Mouse (Mus musculus) layer of hippocampus, adult 18-20 months (tissue): ENCODE measurements at regions not wholly inside any gene's neighbourhood (a gene's known extent, or its start where the extent isn't known, plus 50 kb on each side); places are given as distances from the start of the nearest gene placed in this dataset.

Experiments
- DNase-seq, 2 experiments: peaks; one replicate each; pipeline ENCODE4 v3.0.0; 2022; ENCODE audit warnings: low spot score in 2 of 2

GRCm38 (mm10) chr11:21478191-21478590 lies 93.8 kb upstream of the Wdpcp start:
- peak; percentile 17 to 55 for DNase-seq

DNA sequence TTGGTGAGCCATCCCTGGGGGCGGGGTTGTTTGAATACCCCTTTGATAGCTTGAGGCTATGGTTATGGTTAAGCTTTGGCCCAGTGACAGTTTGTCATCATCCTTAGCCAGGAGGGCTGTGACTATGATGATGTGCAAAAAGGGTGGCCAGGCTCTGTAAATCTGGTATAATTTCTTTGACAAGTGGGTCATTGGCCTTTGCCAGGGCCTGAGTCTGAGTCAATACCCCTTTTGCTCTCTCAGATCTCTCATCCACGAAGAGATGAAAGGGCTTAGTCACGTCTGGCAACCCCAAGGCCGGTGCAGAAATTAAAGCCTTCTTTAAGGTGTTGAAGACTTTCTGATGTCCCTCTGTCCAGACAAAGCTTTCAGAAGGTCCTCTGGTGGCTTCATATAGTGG lies 99.7 kb upstream of the Ugp2 start:
- no peak for DNase-seq

GRCm38 (mm10) chr11:21468465-21468864 lies 97.5 kb upstream of the Ugp2 start:
- no peak for DNase-seq

- no peak for DNase-seq
Observed at GRCm38 (mm10) chr11:21460011-21460410, 89.0 kb upstream of the Ugp2 start.

- peak in 1 of 2 experiments; percentile 75 for DNase-seq
Observed at GRCm38 (mm10) chr11:21453308-21454106, 82.5 kb upstream of the Ugp2 start.

- peak in 1 of 2 experiments; percentile 31 for DNase-seq
Observed at GRCm38 (mm10) chr11:21433726-21434125, 62.7 kb upstream of the Ugp2 start.

DNA sequence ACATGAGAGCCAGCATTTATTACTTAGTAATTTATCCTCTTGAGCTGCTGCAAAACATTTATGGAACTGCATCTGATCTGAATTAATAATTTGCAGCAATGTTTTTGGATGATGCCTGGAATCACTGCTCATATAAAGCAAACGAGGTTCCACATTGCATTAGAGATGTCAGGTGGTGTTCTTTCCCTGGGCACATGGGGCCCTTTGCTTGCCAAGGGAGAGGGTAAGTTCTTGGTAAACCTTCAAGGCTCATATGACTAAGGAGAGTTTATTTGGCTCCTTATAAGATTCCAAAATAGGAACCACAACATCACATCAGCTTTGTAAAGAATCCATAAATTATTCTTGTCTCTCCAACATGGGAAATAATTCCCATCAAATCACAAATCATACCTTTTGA lies 59.0 kb upstream of the Ugp2 start:
- no peak for DNase-seq

GRCm38 (mm10) chr11:21428749-21429148 lies 57.7 kb upstream of the Ugp2 start:
- DNase-seq, result no peak

DNA sequence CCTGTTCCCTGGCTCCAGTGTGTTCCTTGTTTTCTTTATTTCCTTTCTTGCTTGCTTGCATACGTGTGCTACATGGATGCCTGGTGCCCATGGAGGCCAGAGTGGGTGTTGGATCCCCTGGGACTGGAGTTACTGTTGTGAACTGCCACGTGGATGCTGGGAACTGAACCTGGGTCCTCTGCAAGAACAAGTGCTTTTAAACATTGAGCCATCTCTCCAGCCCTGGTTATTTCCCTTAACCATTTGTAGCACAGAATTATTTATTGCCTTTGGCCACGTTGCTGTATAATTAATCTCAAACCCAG lies 57.0 kb upstream of the Ugp2 start:
- no peak for DNase-seq

DNA sequence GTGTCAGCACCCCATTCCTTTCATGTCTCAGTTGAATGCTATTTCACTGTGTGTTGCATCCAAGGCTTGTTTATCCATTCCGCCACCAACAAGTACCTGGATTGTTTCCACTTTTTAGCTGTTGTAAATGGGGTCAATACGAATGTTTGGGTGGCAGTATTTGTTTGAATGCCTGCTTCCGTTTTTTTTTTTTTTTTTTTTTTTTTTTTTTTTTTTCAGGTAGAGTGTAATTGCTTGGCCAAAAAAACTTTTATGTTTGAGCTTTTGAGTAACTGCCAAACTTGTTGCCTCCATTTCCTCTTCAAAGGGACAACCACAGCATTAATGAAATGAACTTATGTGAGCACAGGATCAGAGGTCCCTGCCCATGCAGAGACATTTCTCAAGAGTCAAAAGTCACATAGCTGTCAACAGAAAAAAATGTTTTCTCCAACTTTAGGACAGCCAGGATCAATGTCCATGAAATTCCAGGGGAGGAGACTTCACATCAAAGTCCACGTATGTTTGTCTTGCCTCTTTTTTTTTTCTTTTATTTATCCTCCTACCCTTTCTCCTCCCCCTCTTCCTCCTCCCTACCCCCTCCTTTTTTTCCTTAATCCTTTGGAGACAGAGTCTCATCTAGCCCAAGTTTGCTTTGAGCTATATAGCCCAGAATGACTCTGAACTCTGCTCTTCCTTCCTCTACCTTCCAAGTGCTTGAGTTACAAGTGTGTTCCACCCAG lies 56.5 kb upstream of the Ugp2 start:
- no peak for DNase-seq

DNA sequence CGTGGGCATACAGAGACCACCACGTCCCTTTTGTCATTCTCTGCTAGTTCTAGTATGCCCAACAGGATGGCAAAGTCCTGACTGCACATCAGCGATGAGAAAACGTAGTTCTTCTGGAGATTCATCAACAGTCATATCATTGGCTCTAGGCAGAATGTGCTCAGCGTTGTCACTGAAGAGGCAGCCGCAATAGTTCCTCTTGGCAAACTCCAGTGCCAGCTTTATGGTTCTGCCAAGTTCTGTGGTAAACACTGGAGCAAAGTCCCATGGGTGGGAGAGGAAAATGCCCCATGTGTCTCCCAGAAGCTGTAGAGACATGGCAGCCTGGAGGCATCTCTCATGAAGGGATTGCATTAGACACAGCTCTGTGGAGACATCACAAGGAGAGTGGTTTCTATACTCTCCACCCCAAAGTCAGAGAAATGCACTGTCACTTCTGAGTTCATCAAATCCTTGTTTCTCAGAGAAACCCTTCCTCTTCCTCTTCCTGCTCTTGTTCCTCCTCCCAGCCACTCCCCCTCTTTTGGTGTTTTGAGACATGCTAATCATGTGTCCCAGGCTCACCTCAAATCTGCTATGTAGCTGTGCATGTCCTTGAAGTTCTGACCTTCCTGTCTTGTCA lies 54.6 kb upstream of the Ugp2 start:
- peak in 1 of 2 experiments; percentile 29 for DNase-seq

- no peak for DNase-seq
Observed at GRCm38 (mm10) chr11:21424345-21424744, 53.3 kb upstream of the Ugp2 start.

- no peak for DNase-seq
Observed at GRCm38 (mm10) chr11:21422281-21422878, 51.4 kb upstream of the Ugp2 start.
